ENCODE assay signal across 8 mouse cellular contexts in genomic region chr11:63135622-63136021, GRCm38 (mm10). TPM values are rescaled to one million over a fixed set of nuclear protein-coding genes. Genes with fewer than 3 reads are reported as not detected.
DNase-seq lines count a peak whose midpoint lies in the region; ATAC-seq and TF ChIP-seq lines count a peak whose summit lies in the region.

No protein-coding gene starts in this region.

- TF ChIP-seq CTCF in gastrocnemius, adult 2 months (IDR thresholded peaks at IDR 0.05) = no peak

- H3K4me3 ChIP-seq in gastrocnemius, adult 2 months = peak overlapping the region; percentile 83

- peak overlapping the region; percentile 91 for H3K27ac ChIP-seq in gastrocnemius, adult 2 months

- ATAC-seq in activated CD4-positive, CD25-positive, alpha-beta regulatory T cell, adult 4 months = peak; percentile 59
- ATAC-seq in megakaryocyte progenitor cell, adult 5-6 weeks (replicated peaks; ENCODE audit: poor library complexity) = peak; percentile 94

- intact Hi-C loops in gastrocnemius, adult 2 months (cut with DNase I) = loop anchor here (1.0 to 2.0 kb wide), 2 partner anchors 139 to 214 kb away; no protein-coding TSS in a partner anchor

- DNase-seq in cerebellum, postnatal 36 days = peak; percentile 89 to 92
- DNase-seq in gastrocnemius, adult 2 months = peak; percentile 96
- peak; percentile 80 for DNase-seq in hindlimb bud, embryonic 11.5 days (ENCODE audit: extremely low spot score, low read depth, low spot score)
- peak; percentile 86 to 99 for DNase-seq in left cerebral cortex, adult 8-10 months (ENCODE audit: low spot score in 2 of 2)
- DNase-seq in right cerebral cortex, postnatal 10 days (ENCODE audit: low spot score in 2 of 2) = peak; percentile 93 to 96
- DNase-seq in urinary bladder, postnatal 14 days (ENCODE audit: low spot score) = peak; percentile 92

RNA-seq across cellular contexts. Expression of gene Pmp22, which starts 6.8 kb away (rescaled TPM):
- polyA plus RNA-seq in activated CD4-positive, CD25-positive, alpha-beta regulatory T cell, adult 4 months (2017; shearing (Covaris generic)) = not detected
- 10 to 100 TPM; 28.8 to 43.1 TPM for total RNA-seq in gastrocnemius, adult 2 months (2021)
- total RNA-seq in left cerebral cortex, adult 8-10 months (2022) = 10 to 100 TPM; 37.8 to 50.7 (median 45.0) TPM
- not detected in 2 replicates for total RNA-seq in megakaryocyte progenitor cell, adult 5-6 weeks (2015)
- total RNA-seq in megakaryocyte progenitor cell, adult 5-6 weeks (2017) = not detected in 2 replicates

Comparison
In these comparisons a context has a peak if more than half of its experiments do, and no peak if none do; other contexts are left out.
1. Peak in every context shown above with its lines: DNase-seq, ATAC-seq, H3K4me3 ChIP-seq and H3K27ac ChIP-seq.
2. RNA of gene Pmp22, which starts 6.8 kb away (total RNA-seq): 37.8 to 50.7 TPM in left cerebral cortex, adult 8-10 months and 28.8 to 43.1 TPM in gastrocnemius, adult 2 months; not detected in megakaryocyte progenitor cell, adult 5-6 weeks; every median in the first group is over 10 times any median in the second.